In the genomic region with DNA sequence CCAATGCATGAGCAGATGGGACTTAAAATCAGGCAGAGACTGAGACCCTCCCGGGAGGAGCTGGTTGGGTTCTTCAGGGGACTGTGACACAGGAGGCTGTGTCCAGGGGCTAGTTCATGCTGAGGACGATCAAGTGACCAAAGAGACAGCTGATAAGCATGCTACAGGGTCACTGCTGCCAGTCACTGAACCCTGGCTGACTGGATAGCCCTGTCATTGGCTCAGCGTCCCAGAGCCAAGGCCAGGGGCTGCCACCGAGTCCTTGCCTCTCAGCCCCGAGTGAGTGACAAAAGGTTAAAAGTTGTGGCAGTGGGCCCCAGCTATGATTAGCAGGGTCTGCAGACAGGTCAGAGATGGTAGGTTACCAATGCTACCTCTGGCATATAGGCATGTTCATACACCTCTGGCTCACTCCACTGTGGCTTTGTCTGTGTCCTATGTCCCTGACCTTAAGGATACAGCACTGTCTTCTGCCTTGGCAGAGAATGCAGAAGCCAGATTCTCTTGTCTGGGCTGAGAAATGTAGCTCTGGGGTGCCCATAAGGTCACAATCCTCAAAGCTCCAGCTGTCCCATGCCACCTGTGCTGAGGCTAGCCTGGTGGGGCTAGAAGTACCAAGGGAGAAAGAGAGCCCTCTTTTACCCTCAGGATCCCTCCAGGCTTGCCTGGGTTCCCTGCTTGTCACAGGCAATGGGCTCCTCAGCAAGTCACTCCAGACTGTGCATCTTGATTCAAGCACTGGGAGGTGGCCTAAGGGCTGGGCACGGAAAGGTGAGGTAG, we compare ENCODE assay signal across 32 mouse cellular contexts. TPM values are rescaled to one million over a fixed set of nuclear protein-coding genes. Genes with fewer than 3 reads are reported as not detected.
DNase-seq lines count a peak whose midpoint lies in the region; TF ChIP-seq lines count a peak whose summit lies in the region.
"Had no signal": no experiment of that assay in that cellular context is flagged by ENCODE, and none has a peak within 500 bp of the region (broad histone marks: within the 10 kb centered on the region; RNA-seq: fewer than 3 reads in every experiment).

No protein-coding gene starts in this region.

- no peak for TF ChIP-seq CTCF in CH12.LX (conservative IDR thresholded peaks at IDR 0.05 in 1 of 2, IDR thresholded peaks at IDR 0.05 in 1 of 2; ENCODE audit: low read depth in 2 of 2, low read length in 2 of 2)

- no peaks in the 10 kb centered on the region for H3K79me2 ChIP-seq in CH12.LX (replicated peaks; ENCODE audit: control insufficient read depth, extremely low read depth, insufficient read depth, poor library complexity, severe bottlenecking)

- H3K4me2 ChIP-seq in CH12.LX (ENCODE audit: insufficient read depth, low read depth, poor library complexity, severe bottlenecking) = no peak overlapping the region
- H3K4me2 ChIP-seq: embryonic facial prominence, embryonic 13.5 days; forebrain, embryonic 12.5 days; forebrain, embryonic 15.5 days; heart, embryonic 11.5 days; hindbrain, embryonic 13.5 days had no signal

- no peaks in the 10 kb centered on the region for H3K9me3 ChIP-seq in CH12.LX (replicated peaks; ENCODE audit: low read length)
- H3K9me3 ChIP-seq in limb, embryonic 10.5 days (replicated peaks) = no peaks in the 10 kb centered on the region
- H3K9me3 ChIP-seq: embryonic facial prominence, embryonic 10.5 days; embryonic facial prominence, embryonic 13.5 days; forebrain, embryonic 12.5 days; forebrain, embryonic 15.5 days; G1E; hindbrain, embryonic 10.5 days; hindbrain, embryonic 13.5 days had no signal

- dilution Hi-C loops in CH12.LX (cut with MboI; ENCODE audit: extremely low pct_ligation_motif_present, extremely low pct_unique_long_range_greater_than_20kb, low sequenced_read_pairs) = no loop called here

- H3K36me3 ChIP-seq in CH12.LX (replicated peaks in 1 of 2; ENCODE audit: control insufficient read depth in 1 of 2, insufficient read depth in 1 of 2, low read length in 1 of 2) = peaks cover 84 to 98% of the 10 kb centered on the region in 2 experiments
- H3K36me3 ChIP-seq in limb, embryonic 10.5 days = peaks cover 15% of the 10 kb centered on the region
- H3K36me3 ChIP-seq: embryonic facial prominence, embryonic 10.5 days; embryonic facial prominence, embryonic 13.5 days had no signal

- no peaks in the 10 kb centered on the region for H3K27me3 ChIP-seq in CH12.LX (replicated peaks)
- peaks cover 17% of the 10 kb centered on the region; the same call in 1 of the 2 replicates for H3K27me3 ChIP-seq in limb, embryonic 10.5 days (ENCODE audit: low read depth, poor library complexity, severe bottlenecking)
- H3K27me3 ChIP-seq: embryonic facial prominence, embryonic 13.5 days; forebrain, embryonic 15.5 days; hindbrain, embryonic 13.5 days had no signal

- H3K4me1 ChIP-seq in CH12.LX (ENCODE audit: control insufficient read depth in 1 of 2, insufficient read depth in 2 of 2) = peaks cover 0 to 27% of the 10 kb centered on the region in 2 experiments; a peak in 2 of 4 replicates
- H3K4me1 ChIP-seq in limb, embryonic 10.5 days = peaks cover 60% of the 10 kb centered on the region

- no peak for TF ChIP-seq EP300 in CH12.LX (IDR thresholded peaks at IDR 0.05; ENCODE audit: low read length)

- TF ChIP-seq RAD21 in CH12.LX (IDR thresholded peaks at IDR 0.05; ENCODE audit: low read depth, low read length) = no peak

- 0 out of 2 replicates have a peak overlapping the region, but pooled peaks have one; percentile 8 for H3K27ac ChIP-seq in CH12.LX (ENCODE audit: insufficient read depth, low read depth)
- H3K27ac ChIP-seq in limb, embryonic 10.5 days = peak overlapping the region; percentile 50
- H3K27ac ChIP-seq: embryonic facial prominence, embryonic 13.5 days; forebrain, embryonic 12.5 days; forebrain, embryonic 15.5 days; hindbrain, embryonic 10.5 days; hindbrain, embryonic 13.5 days had no signal

- no peak for DNase-seq in CH12.LX (ENCODE audit: extremely low read depth)
- peak; percentile 85 for DNase-seq in adrenal gland, adult 2 months
- peak; percentile 71 for DNase-seq in adrenal gland, postnatal 14 days
- DNase-seq in limb, embryonic 10.5 days (ENCODE audit: low spot score) = no peak
- DNase-seq in lung, postnatal 4 days = no peak
- DNase-seq in spleen, postnatal 36 days (ENCODE audit: low spot score in 2 of 2) = no peak
- no peak for DNase-seq in heart, postnatal 25 days (ENCODE audit: low spot score)
- DNase-seq: cerebellum, adult 11-12 months; cerebellum, adult 8-10 months; cerebellum, postnatal 10 days; cerebellum, postnatal 36 days; embryo, embryonic 11 days; gastrocnemius, postnatal 14 days; heart, adult 11 months; heart, postnatal 36 days; kidney, adult 18-20 months had no signal

- intact Hi-C loops in heart, postnatal 25 days (cut with DNase I) = no loop called here

- in situ Hi-C loops in CH12.LX (cut with MboI; ENCODE audit: low pct_ligation_motif_present, low pct_unique_long_range_greater_than_20kb, low sequenced_read_pairs) = no loop called here

- WGBS in limb, embryonic 10.5 days = 74% methylated on average over 6 of the region's 6 CpGs

- no peak overlapping the region for H3K4me3 ChIP-seq in CH12.LX (replicated peaks in 1 of 3; ENCODE audit: low read depth in 2 of 3, low read length in 2 of 3, poor library complexity in 1 of 3)
- no peak overlapping the region for H3K4me3 ChIP-seq in limb, embryonic 10.5 days
- H3K4me3 ChIP-seq: embryonic facial prominence, embryonic 10.5 days; embryonic facial prominence, embryonic 13.5 days; erythroblast, embryonic 14.5 days; forebrain, embryonic 12.5 days; forebrain, embryonic 15.5 days; hindbrain, embryonic 10.5 days; hindbrain, embryonic 13.5 days had no signal

- no peak for TF ChIP-seq POLR2A in CH12.LX (IDR thresholded peaks at IDR 0.05; ENCODE audit: low read depth, low read length)

- no peak overlapping the region for H3K9ac ChIP-seq in CH12.LX (ENCODE audit: insufficient read depth, low read depth)
- H3K9ac ChIP-seq: embryonic facial prominence, embryonic 13.5 days; forebrain, embryonic 12.5 days; forebrain, embryonic 15.5 days; hindbrain, embryonic 13.5 days had no signal

TF ChIP-seq in CH12.LX, 34 proteins besides CTCF, POLR2A, EP300 and RAD21:
- TF ChIP-seq UBTF (IDR thresholded peaks at IDR 0.05; ENCODE audit: low read depth, low read length) = no peak
- no peak for TF ChIP-seq IRF4 (IDR thresholded peaks at IDR 0.05; ENCODE audit: low read depth, low read length)
- no peak for TF ChIP-seq HCFC1 (IDR thresholded peaks at IDR 0.05; ENCODE audit: low read depth, low read length)

RNA-seq across cellular contexts. Expression of a gene that starts 21.8 kb away (rescaled TPM):
- total RNA-seq in CH12.LX (2012; rRNA removed) = not detected in 2 replicates
- total RNA-seq in CH12.LX (2014; rRNA removed) = not detected in 2 replicates
- polyA plus RNA-seq in CH12.LX (2012; ENCODE audit: insufficient read length, low read depth) = not detected in 2 replicates
- not detected for total RNA-seq in adrenal gland, adult 2 months (2021)
- polyA plus RNA-seq in adrenal gland, adult 2 months (2012; rRNA removed) = not detected in 2 replicates
- total RNA-seq in adrenal gland, postnatal 14 days (2021) = not detected in 2 replicates
- polyA plus RNA-seq in limb, embryonic 10.5 days (2016; fragmentation: Nextera tagmentation; extraction: Ambion mirVana) = not detected in 2 replicates
- total RNA-seq in heart, postnatal 25 days (2021) = not detected
- total RNA-seq: gastrocnemius, postnatal 14 days; gastrocnemius, postnatal 4 days; heart, postnatal 36 days had no signal
- polyA plus RNA-seq: cortical plate, adult 2 months; embryonic facial prominence, embryonic 10.5 days; embryonic facial prominence, embryonic 13.5 days; erythroblast, embryonic 14.5 days; forebrain, embryonic 12.5 days; forebrain, embryonic 15.5 days; G1E; heart, embryonic 11.5 days; heart, embryonic 14.5 days; heart, postnatal 0 days; hindbrain, embryonic 10.5 days; hindbrain, embryonic 13.5 days; hindbrain, embryonic 16.5 days; inflammation-experienced regulatory T-cells, adult 6 months; intestine, embryonic 16.5 days had no signal

RNA-seq across cellular contexts. Expression of a gene that starts 32.9 kb away (rescaled TPM):
- total RNA-seq in CH12.LX (2012; rRNA removed) (64.2 and 67.0 TPM in 2 replicates), CH12.LX (2014; rRNA removed) (10.1 and 15.7 TPM in 2 replicates)
- 36.0 and 38.8 TPM in 2 replicates for polyA plus RNA-seq in CH12.LX (2012; ENCODE audit: insufficient read length, low read depth)
- 10 to 100 TPM; 53.8 to 55.5 TPM for total RNA-seq in adrenal gland, adult 2 months (2021)
- 159 and 161 TPM in 2 replicates for polyA plus RNA-seq in adrenal gland, adult 2 months (2012; rRNA removed)
- total RNA-seq in adrenal gland, postnatal 14 days (2021) = 47.6 and 52.6 TPM in 2 replicates
- polyA plus RNA-seq in limb, embryonic 10.5 days (2016; fragmentation: Nextera tagmentation; extraction: Ambion mirVana) = 49.4 and 51.5 TPM in 2 replicates
- total RNA-seq in heart, postnatal 25 days (2021) = 10 to 100 TPM; 58.4 to 62.8 TPM

RNA-seq across cellular contexts. Expression of a gene that starts 33.1 kb away (rescaled TPM):
- total RNA-seq in CH12.LX (2012; rRNA removed) = 19.8 and 25.6 TPM in 2 replicates
- total RNA-seq in CH12.LX (2014; rRNA removed) = 13.2 and 16.4 TPM in 2 replicates
- 23.5 and 25.6 TPM in 2 replicates for polyA plus RNA-seq in CH12.LX (2012; ENCODE audit: insufficient read length, low read depth)
- 1 to 10 TPM; 6.0 to 7.8 TPM for total RNA-seq in adrenal gland, adult 2 months (2021)
- 6.8 and 8.0 TPM in 2 replicates for polyA plus RNA-seq in adrenal gland, adult 2 months (2012; rRNA removed)
- total RNA-seq in adrenal gland, postnatal 14 days (2021) = 5.4 and 7.5 TPM in 2 replicates
- polyA plus RNA-seq in limb, embryonic 10.5 days (2016; fragmentation: Nextera tagmentation; extraction: Ambion mirVana) = 4.0 and 5.7 TPM in 2 replicates
- total RNA-seq in heart, postnatal 25 days (2021) = 1 to 10 TPM; 2.9 to 3.4 TPM

RNA-seq across cellular contexts. Expression of a gene that starts 54.5 kb away (rescaled TPM):
- total RNA-seq in CH12.LX (2012; rRNA removed) = 2.1 and 3.4 TPM in 2 replicates
- 0.43 and 0.47 TPM in 2 replicates for total RNA-seq in CH12.LX (2014; rRNA removed)
- polyA plus RNA-seq in CH12.LX (2012; ENCODE audit: insufficient read length, low read depth) = 16.5 and 22.6 TPM in 2 replicates
- 10 to 100 TPM; 13.9 to 16.2 TPM for total RNA-seq in adrenal gland, adult 2 months (2021)
- polyA plus RNA-seq in adrenal gland, adult 2 months (2012; rRNA removed) = 19.3 and 20.3 TPM in 2 replicates
- 13.6 and 14.9 TPM in 2 replicates for total RNA-seq in adrenal gland, postnatal 14 days (2021)
- polyA plus RNA-seq in limb, embryonic 10.5 days (2016; fragmentation: Nextera tagmentation; extraction: Ambion mirVana) = 2.0 and 2.8 TPM in 2 replicates
- 10 to 100 TPM; 18.5 to 25.3 TPM for total RNA-seq in heart, postnatal 25 days (2021)

Comparison
In these comparisons a context has a peak if more than half of its experiments do, and no peak if none do; other contexts are left out.
1. DNase-seq: peak in adrenal gland, adult 2 months (single experiment) and adrenal gland, postnatal 14 days (single experiment); none in CH12.LX (single experiment), limb, embryonic 10.5 days (single experiment), lung, postnatal 4 days (0 of 2), spleen, postnatal 36 days (0 of 2) and heart, postnatal 25 days (single experiment).